ENCODE assay signal across 24 mouse cellular contexts in the genomic region with DNA sequence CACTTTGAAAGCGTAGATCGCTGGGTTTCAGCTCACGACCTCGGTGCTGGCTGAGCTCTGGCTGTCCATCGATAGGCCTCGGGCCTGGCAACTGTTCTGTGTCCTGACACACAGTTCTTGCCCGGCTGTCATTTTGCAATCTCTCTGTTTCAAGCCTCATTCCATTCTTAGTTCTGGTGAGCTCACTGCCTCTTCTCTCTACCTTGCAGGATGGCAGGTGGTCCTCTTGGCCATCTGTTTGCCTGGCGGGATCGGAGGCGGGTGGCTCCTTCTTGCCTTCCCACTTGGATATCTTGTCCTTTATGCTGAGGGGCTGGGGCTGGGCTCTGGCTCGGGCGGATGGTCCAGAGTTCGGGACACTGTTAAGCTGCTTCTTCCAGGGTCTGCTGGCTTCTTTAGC. TPM values are rescaled to one million over a fixed set of nuclear protein-coding genes. Genes with fewer than 3 reads are reported as not detected.
DNase-seq lines count a peak whose midpoint lies in the region; ATAC-seq and TF ChIP-seq lines count a peak whose summit lies in the region.
"Had no signal": no experiment of that assay in that cellular context is flagged by ENCODE, and none has a peak within 500 bp of the region (broad histone marks: within the 10 kb centered on the region; RNA-seq: fewer than 3 reads in every experiment).

No protein-coding gene starts in this region.

- ATAC-seq in lung, embryonic 14.5 days (ENCODE audit: insufficient read depth) = no peak
- ATAC-seq in lung, postnatal 0 days = no peak
- ATAC-seq in forebrain, embryonic 14.5 days = no peak
- no peak for ATAC-seq in forebrain, embryonic 11.5 days (replicated peaks; ENCODE audit: low FRiP score)
- ATAC-seq: forebrain, embryonic 13.5 days; midbrain, embryonic 13.5 days had no signal

- H3K27me3 ChIP-seq in lung, embryonic 14.5 days (ENCODE audit: insufficient read depth, low read length) = no peaks in the 10 kb centered on the region
- H3K27me3 ChIP-seq in lung, postnatal 0 days (replicated peaks; ENCODE audit: insufficient read depth, low read length) = no peaks in the 10 kb centered on the region
- no peaks in the 10 kb centered on the region for H3K27me3 ChIP-seq in forebrain, embryonic 14.5 days (replicated peaks; ENCODE audit: control insufficient read depth, insufficient read depth, low read length)
- H3K27me3 ChIP-seq in forebrain, embryonic 11.5 days (ENCODE audit: control insufficient read depth, insufficient read depth, low read length) = no peaks in the 10 kb centered on the region
- H3K27me3 ChIP-seq: embryonic facial prominence, embryonic 13.5 days; forebrain, embryonic 13.5 days; heart, embryonic 15.5 days; hindbrain, embryonic 15.5 days; intestine, embryonic 15.5 days; liver, embryonic 13.5 days; midbrain, embryonic 13.5 days had no signal

- 0 out of 2 replicates have a peak overlapping the region, but pooled peaks have one; percentile 65 for H3K27ac ChIP-seq in lung, embryonic 14.5 days (ENCODE audit: low read depth)
- no peak overlapping the region for H3K27ac ChIP-seq in lung, postnatal 0 days (ENCODE audit: low read length)
- no peak overlapping the region for H3K27ac ChIP-seq in forebrain, embryonic 14.5 days (ENCODE audit: low read depth, low read length)
- H3K27ac ChIP-seq in forebrain, embryonic 11.5 days (ENCODE audit: low read depth, low read length) = no peak overlapping the region
- H3K27ac ChIP-seq: embryonic facial prominence, embryonic 13.5 days; forebrain, embryonic 13.5 days; heart, embryonic 15.5 days; hindbrain, embryonic 15.5 days; intestine, embryonic 15.5 days; layer of hippocampus, adult 2 months; liver, embryonic 13.5 days; midbrain, embryonic 13.5 days had no signal

- no peak for TF ChIP-seq CTCF in lung, embryonic 14.5 days (IDR thresholded peaks at IDR 0.05; ENCODE audit: low read depth)
- no peak for TF ChIP-seq CTCF in lung, postnatal 0 days (IDR thresholded peaks at IDR 0.05)

- H3K36me3 ChIP-seq in lung, embryonic 14.5 days (ENCODE audit: insufficient read depth) = peaks cover 41% of the 10 kb centered on the region
- no peaks in the 10 kb centered on the region; the same call in 1 of the 2 replicates for H3K36me3 ChIP-seq in lung, postnatal 0 days (ENCODE audit: insufficient read depth, low read length)
- H3K36me3 ChIP-seq in forebrain, embryonic 14.5 days (ENCODE audit: control insufficient read depth, insufficient read depth, low read length) = peaks cover 36% of the 10 kb centered on the region
- H3K36me3 ChIP-seq in forebrain, embryonic 11.5 days (ENCODE audit: control insufficient read depth, insufficient read depth, low read length) = peaks cover 25% of the 10 kb centered on the region
- H3K36me3 ChIP-seq: liver, embryonic 13.5 days had no signal

- no peak overlapping the region for H3K4me2 ChIP-seq in lung, embryonic 14.5 days
- H3K4me2 ChIP-seq in lung, postnatal 0 days (replicated peaks; ENCODE audit: low read depth, low read length) = no peak overlapping the region
- no peak overlapping the region for H3K4me2 ChIP-seq in forebrain, embryonic 14.5 days (ENCODE audit: low read length)
- no peak overlapping the region for H3K4me2 ChIP-seq in forebrain, embryonic 11.5 days (ENCODE audit: low read depth, low read length, severe bottlenecking)
- H3K4me2 ChIP-seq: embryonic facial prominence, embryonic 13.5 days; forebrain, embryonic 13.5 days; heart, embryonic 15.5 days; hindbrain, embryonic 15.5 days; intestine, embryonic 15.5 days; liver, embryonic 13.5 days; midbrain, embryonic 13.5 days had no signal

- WGBS in lung, embryonic 14.5 days = 91% methylated on average over 13 of the region's 13 CpGs
- WGBS in lung, postnatal 0 days = 86% methylated on average over 13 of the region's 13 CpGs
- whole genome bisulfite sequencing in forebrain, embryonic 14.5 days = 93% methylated on average over 13 of the region's 13 CpGs
- WGBS in forebrain, embryonic 11.5 days = 94% methylated on average over 13 of the region's 13 CpGs

- H3K4me3 ChIP-seq in lung, embryonic 14.5 days (ENCODE audit: low read depth, low read length) = no peak overlapping the region
- H3K4me3 ChIP-seq in lung, postnatal 0 days (ENCODE audit: low read depth, low read length) = no peak overlapping the region
- H3K4me3 ChIP-seq in forebrain, embryonic 14.5 days (ENCODE audit: low read depth, low read length) = no peak overlapping the region
- H3K4me3 ChIP-seq in forebrain, embryonic 11.5 days (ENCODE audit: low read depth, low read length) = no peak overlapping the region
- H3K4me3 ChIP-seq: embryonic facial prominence, embryonic 13.5 days; erythroblast, embryonic 14.5 days; forebrain, embryonic 13.5 days; heart, embryonic 15.5 days; hindbrain, embryonic 15.5 days; intestine, embryonic 15.5 days; layer of hippocampus, adult 2 months; liver, embryonic 13.5 days; megakaryocyte, embryonic 14.5 days; midbrain, embryonic 13.5 days had no signal

- DNase-seq in lung, embryonic 14.5 days = no peak
- DNase-seq in lung, postnatal 0 days (ENCODE audit: low spot score) = no peak
- DNase-seq in cerebellum, adult 11 months = peak; percentile 74
- peak; percentile 88 for DNase-seq in cerebellum, adult 9-11 months
- no peak for DNase-seq in forebrain, embryonic 14.5 days (ENCODE audit: low spot score)
- DNase-seq in forebrain, embryonic 11.5 days (ENCODE audit: low spot score) = no peak
- no peak for DNase-seq in kidney, adult 11 months
- DNase-seq: adrenal gland, adult 8-10 months; embryo, embryonic 11 days; heart, postnatal 4 days; kidney, adult 9 months; kidney, postnatal 14 days; layer of hippocampus, postnatal 36 days; liver, embryonic 13.5 days; right cerebral cortex, postnatal 14 days had no signal

- no peak overlapping the region for H3K9ac ChIP-seq in lung, embryonic 14.5 days
- H3K9ac ChIP-seq in lung, postnatal 0 days (replicated peaks; ENCODE audit: low read depth) = no peak overlapping the region
- no peak overlapping the region for H3K9ac ChIP-seq in forebrain, embryonic 14.5 days (ENCODE audit: low read length)
- H3K9ac ChIP-seq in forebrain, embryonic 11.5 days (ENCODE audit: low read length) = no peak overlapping the region
- H3K9ac ChIP-seq: embryonic facial prominence, embryonic 13.5 days; forebrain, embryonic 13.5 days; heart, embryonic 15.5 days; hindbrain, embryonic 15.5 days; intestine, embryonic 15.5 days; liver, embryonic 13.5 days; midbrain, embryonic 13.5 days had no signal

- H3K4me1 ChIP-seq in lung, embryonic 14.5 days (ENCODE audit: insufficient read depth) = peaks cover under 1% of the 10 kb centered on the region; the same call in 1 of the 2 replicates
- H3K4me1 ChIP-seq in lung, postnatal 0 days (ENCODE audit: insufficient read depth, low read depth, low read length) = peaks cover 6% of the 10 kb centered on the region; the same call in 1 of the 2 replicates
- peaks cover 9% of the 10 kb centered on the region; the same call in 1 of the 2 replicates for H3K4me1 ChIP-seq in forebrain, embryonic 14.5 days (ENCODE audit: control insufficient read depth, insufficient read depth, low read length)
- H3K4me1 ChIP-seq in forebrain, embryonic 11.5 days (replicated peaks; ENCODE audit: control insufficient read depth, insufficient read depth, low read length) = 0 out of 2 replicates have a peak, but pooled peaks cover 2% of the 10 kb centered on the region
- H3K4me1 ChIP-seq: liver, embryonic 13.5 days had no signal

- H3K9me3 ChIP-seq in lung, embryonic 14.5 days (ENCODE audit: low read depth, low read length) = peaks cover 8% of the 10 kb centered on the region; the same call in 1 of the 2 replicates
- no peaks in the 10 kb centered on the region for H3K9me3 ChIP-seq in lung, postnatal 0 days (ENCODE audit: low read length)
- H3K9me3 ChIP-seq in forebrain, embryonic 14.5 days (replicated peaks; ENCODE audit: control insufficient read depth, low read length) = no peaks in the 10 kb centered on the region; the same call in 1 of the 2 replicates
- no peaks in the 10 kb centered on the region; the same call in 1 of the 2 replicates for H3K9me3 ChIP-seq in forebrain, embryonic 11.5 days (ENCODE audit: control insufficient read depth, low read length)
- H3K9me3 ChIP-seq: heart, embryonic 15.5 days; hindbrain, embryonic 15.5 days; intestine, embryonic 15.5 days; liver, embryonic 13.5 days had no signal

- no peak for TF ChIP-seq EP300 in lung, postnatal 0 days (IDR thresholded peaks at IDR 0.05)

RNA-seq across cellular contexts. Expression of a gene that starts 34.5 kb away (rescaled TPM):
- polyA plus RNA-seq in lung, embryonic 14.5 days (2014; fragmentation: Nextera tagmentation; extraction: Ambion mirVana) = 30.4 and 33.1 TPM in 2 replicates
- 13.4 and 13.8 TPM in 2 replicates for polyA plus RNA-seq in lung, postnatal 0 days (2015; fragmentation: Nextera tagmentation; extraction: Ambion mirVana)
- 14.2 and 15.8 TPM in 2 replicates for polyA plus RNA-seq in forebrain, embryonic 14.5 days (2014; fragmentation: Nextera tagmentation; extraction: Ambion mirVana)
- 42.0 and 42.5 TPM in 2 replicates for polyA plus RNA-seq in forebrain, embryonic 11.5 days (2014; fragmentation: Nextera tagmentation; extraction: Ambion mirVana)
- polyA plus RNA-seq: erythroblast, embryonic 14.5 days had no signal

RNA-seq across cellular contexts. Expression of a gene that starts 50.5 kb away (rescaled TPM):
- 21.8 and 22.1 TPM in 2 replicates for polyA plus RNA-seq in lung, embryonic 14.5 days (2014; fragmentation: Nextera tagmentation; extraction: Ambion mirVana)
- polyA plus RNA-seq in lung, postnatal 0 days (2015; fragmentation: Nextera tagmentation; extraction: Ambion mirVana) = 24.6 and 25.7 TPM in 2 replicates
- 30.4 and 31.5 TPM in 2 replicates for polyA plus RNA-seq in forebrain, embryonic 14.5 days (2014; fragmentation: Nextera tagmentation; extraction: Ambion mirVana)
- 23.2 and 26.6 TPM in 2 replicates for polyA plus RNA-seq in forebrain, embryonic 11.5 days (2014; fragmentation: Nextera tagmentation; extraction: Ambion mirVana)

Comparison
In these comparisons a context has a peak if more than half of its experiments do, and no peak if none do; other contexts are left out.
1. DNase-seq: peak in cerebellum, adult 11 months (single experiment) and cerebellum, adult 9-11 months (single experiment); none in lung, embryonic 14.5 days (single experiment), lung, postnatal 0 days (single experiment), forebrain, embryonic 14.5 days (single experiment), forebrain, embryonic 11.5 days (single experiment) and kidney, adult 11 months (single experiment).